Mouse (Mus musculus) heart, adult 2 months (tissue): ENCODE results near the gene Helq. TPM values are rescaled to one million over a fixed set of nuclear protein-coding genes. Genes with fewer than 3 reads are reported as not detected.

Experiments used
- DNase-seq, 2 experiments: peaks; one replicate each; pipeline ENCODE4 v3.0.0; 2021
- H3K27ac ChIP-seq: fragments of 200-600 bp; 2 replicates; pipeline ENCODE4 v1.8.1; 2022
- H3K27me3 ChIP-seq: fragments of 200-500 bp; 2 replicates; pipeline ENCODE4 v1.6.1; 2012; ENCODE audit warnings: mild to moderate bottlenecking, low read length, inconsistent platforms, mixed read lengths; ENCODE audit not compliant: control insufficient read depth, insufficient read depth
- H3K36me3 ChIP-seq: fragments of 200-500 bp; 2 replicates; pipeline ENCODE4 v1.6.1; 2012; ENCODE audit warnings: low read length, inconsistent platforms; ENCODE audit not compliant: control insufficient read depth, insufficient read depth
- H3K4me1 ChIP-seq: fragments of 200-500 bp; 2 replicates; pipeline ENCODE4 v1.6.1; 2011; ENCODE audit warnings: low read length; ENCODE audit not compliant: control insufficient read depth, insufficient read depth
- H3K4me3 ChIP-seq: fragments of 200-600 bp; 2 replicates; pipeline ENCODE4 v1.8.1; 2022
- H3K79me2 ChIP-seq: fragments of 200-500 bp; replicated peaks from 2 replicates; pipeline ENCODE4 v1.6.1; 2012; ENCODE audit warnings: mild to moderate bottlenecking, inconsistent platforms, low read length, moderate library complexity, mixed read lengths; ENCODE audit not compliant: control insufficient read depth, insufficient read depth
- H3K9ac ChIP-seq: fragments of 200-500 bp; 2 replicates; pipeline ENCODE4 v1.6.1; 2012; ENCODE audit warnings: low read depth, mild to moderate bottlenecking, control low read depth, inconsistent platforms, low read length, mixed read lengths
- CTCF ChIP-seq: fragments of 200-600 bp; IDR thresholded peaks from 2 replicates; pipeline ENCODE4 v1.8.1; 2022; ENCODE audit warnings: antibody characterized with exemption, mild to moderate bottlenecking, moderate library complexity
- EP300 ChIP-seq: fragments of 200-500 bp; IDR thresholded peaks from 2 replicates; pipeline ENCODE4 v1.6.1; 2011; ENCODE audit warnings: low read depth, low read length, control low read depth; ENCODE audit not compliant: insufficient read depth
- POLR2A ChIP-seq: fragments of 200-500 bp; IDR thresholded peaks from 2 replicates; pipeline ENCODE4 v1.6.1; 2011; ENCODE audit warnings: mild to moderate bottlenecking, low read depth, low read length, control low read depth; ENCODE audit not compliant: insufficient read depth
- WGBS: fragments of 180-500 bp; shearing (Covaris S2); methylation state at CpG from one replicate; pipeline ENCODE4 v1.1.7; 2018; 5-methylcytosine and 5-hydroxymethylcytosine counted together
- intact Hi-C: fragments of 180-260 bp; cut with DNase I; formaldehyde crosslinking; loops from one replicate; pipeline ENCODE4 v1.15.1; 2025
- polyA plus RNA-seq: library from polyadenylated mRNA; depleted of rRNA; stranded (reverse); fragments of >200 nt; gene quantifications from 2 replicates; pipeline ENCODE4 v1.2.3, GENCODE M21; 2012
- total RNA-seq, 2 experiments: library from RNA; stranded (reverse); gene quantifications; 2 replicates each; pipeline ENCODE4 v1.2.3; 2021

Helq gene
- total and polyA plus RNA-seq, 3 experiments, result 2.1 to 3.0 (median 2.9) TPM

- no peaks in the 10 kb centered on the region for H3K36me3 ChIP-seq
- no peak overlapping the region for H3K9ac ChIP-seq
- no peaks in the 10 kb centered on the region for H3K27me3 ChIP-seq
- no peaks in the 10 kb centered on the region for H3K4me1 ChIP-seq
- no peak overlapping the region for H3K27ac ChIP-seq
- no peak for TF ChIP-seq CTCF
- TF ChIP-seq EP300, result no peak
- TF ChIP-seq POLR2A, result no peak
- 90% methylated on average over 5 of the region's 5 CpGs for WGBS
- DNase-seq, result no peak
- no peak overlapping the region for H3K4me3 ChIP-seq
- no peaks in the 10 kb centered on the region for H3K79me2 ChIP-seq
- intact Hi-C loops, result no loop called here
Measured at GRCm38 (mm10) chr5:100758121-100758520, 40.3 kb downstream of the Helq start.

GRCm38 (mm10) chr5:100753407-100753806 lies 45.0 kb downstream of the Helq start:
- Histone ChIP-seq H3K9ac (no peak overlapping the region), H3K27ac (no peak overlapping the region), H3K36me3 (no peaks in the 10 kb centered on the region), H3K79me2 (no peaks in the 10 kb centered on the region), H3K4me3 (no peak overlapping the region), H3K27me3 (no peaks in the 10 kb centered on the region; the same call in 1 of the 2 replicates), H3K4me1 (no peaks in the 10 kb centered on the region)
- DNase-seq, result no peak
- no peak for TF ChIP-seq POLR2A
- no peak for TF ChIP-seq CTCF
- no peak for TF ChIP-seq EP300
- intact Hi-C loops, result no loop called here
- WGBS, result 79% methylated on average over 7 of the region's 7 CpGs

DNA sequence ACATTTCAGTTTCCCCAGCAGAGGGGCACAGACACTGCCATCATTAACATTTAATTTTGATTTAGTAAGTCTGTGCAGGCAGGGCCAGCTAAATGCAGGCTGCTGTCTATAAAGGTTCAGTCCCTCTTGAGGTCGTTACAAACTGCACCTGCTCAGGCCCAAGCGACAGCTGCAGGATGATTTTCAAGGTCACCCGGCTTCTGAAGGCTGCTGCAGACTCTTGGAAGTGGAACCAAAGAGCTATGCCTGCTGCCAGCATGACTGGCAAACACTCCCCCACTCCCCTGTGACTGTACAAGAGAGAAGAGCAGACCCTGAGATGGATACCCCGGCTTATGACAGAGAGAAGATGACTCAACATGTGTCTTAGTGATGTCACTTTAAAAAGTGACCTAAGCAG lies 46.7 kb downstream of the Helq start:
- no peak overlapping the region for H3K9ac ChIP-seq
- no peak for TF ChIP-seq POLR2A
- no peak for TF ChIP-seq CTCF
- TF ChIP-seq EP300, result no peak
- H3K36me3 ChIP-seq, result no peaks in the 10 kb centered on the region
- no peaks in the 10 kb centered on the region for H3K79me2 ChIP-seq
- no peaks in the 10 kb centered on the region; the same call in 1 of the 2 replicates for H3K27me3 ChIP-seq
- DNase-seq, result no peak
- 51% methylated on average over 4 of the region's 4 CpGs for WGBS
- no peak overlapping the region for H3K4me3 ChIP-seq
- H3K27ac ChIP-seq, result no peak overlapping the region
- no peaks in the 10 kb centered on the region for H3K4me1 ChIP-seq
- intact Hi-C loops, result no loop called here

DNA sequence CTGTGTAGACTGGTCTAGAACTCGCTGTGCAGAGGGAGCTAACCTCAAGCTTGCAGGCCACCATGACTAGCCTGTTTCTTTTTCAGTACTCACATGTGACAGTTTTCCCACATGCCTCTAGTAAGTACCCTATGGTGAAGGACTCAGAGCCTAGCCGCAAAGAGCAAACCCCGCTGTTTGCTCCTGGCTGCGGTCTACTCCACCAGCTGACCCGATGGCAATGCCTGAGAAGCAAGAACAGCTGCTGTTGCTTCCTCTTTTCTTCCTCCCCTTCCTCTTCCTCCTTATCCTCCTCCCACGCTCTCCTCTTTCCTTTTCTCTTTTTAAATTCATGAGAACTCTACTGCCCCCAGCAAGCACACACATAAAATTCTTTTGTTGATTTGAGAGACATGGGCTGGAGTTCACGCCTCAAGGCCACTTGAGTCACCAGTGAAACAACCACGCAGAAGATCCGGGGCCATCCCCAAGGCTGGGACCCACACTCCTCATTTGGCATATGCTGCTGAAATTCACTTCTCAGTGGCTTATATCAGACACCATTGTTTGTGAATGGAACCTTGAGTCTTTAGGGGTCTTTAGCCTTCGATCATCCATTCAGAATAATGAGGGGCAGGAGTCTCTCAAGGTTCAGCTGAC lies 47.7 kb downstream of the Helq start:
- peak in 1 of 2 experiments; percentile 12 for DNase-seq
- Histone ChIP-seq H3K9ac (no peak overlapping the region), H3K79me2 (no peaks in the 10 kb centered on the region), H3K4me1 (no peaks in the 10 kb centered on the region), H3K36me3 (no peaks in the 10 kb centered on the region), H3K27ac (no peak overlapping the region), H3K4me3 (no peak overlapping the region), H3K27me3 (no peaks in the 10 kb centered on the region; the same call in 1 of the 2 replicates)
- WGBS, result 72% methylated on average over 10 of the region's 10 CpGs
- TF ChIP-seq EP300 (no peak), POLR2A (no peak), CTCF (no peak)
- intact Hi-C loops, result no loop called here

DNA sequence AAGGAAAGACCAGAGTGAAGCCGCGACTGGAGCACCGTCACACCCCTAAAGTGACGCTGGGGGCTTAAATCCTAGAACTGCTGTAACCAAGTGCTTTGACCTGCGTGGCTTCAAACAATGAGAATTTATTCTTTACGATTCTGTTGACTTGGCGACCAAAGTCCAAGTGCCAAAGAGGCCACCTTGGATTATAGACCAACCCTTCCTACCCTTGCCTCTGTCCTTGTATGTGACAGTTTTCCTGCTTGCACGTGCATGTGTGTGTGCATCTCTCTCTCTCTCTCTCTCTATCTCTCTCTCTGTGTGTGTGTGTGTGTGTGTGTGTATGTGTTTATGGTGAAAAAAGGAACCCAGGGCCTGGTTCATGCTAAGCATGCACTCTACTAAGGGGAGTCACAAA lies 59.6 kb downstream of the Helq start:
- H3K9ac ChIP-seq, result no peak overlapping the region
- H3K27me3 ChIP-seq, result no peaks in the 10 kb centered on the region
- H3K36me3 ChIP-seq, result no peaks in the 10 kb centered on the region
- TF ChIP-seq CTCF (no peak), POLR2A (no peak), EP300 (no peak)
- intact Hi-C loops, result no loop called here
- H3K79me2 ChIP-seq, result no peaks in the 10 kb centered on the region
- no peak overlapping the region for H3K4me3 ChIP-seq
- DNase-seq, result no peak
- WGBS, result 87% methylated on average over 8 of the region's 8 CpGs
- H3K27ac ChIP-seq, result no peak overlapping the region
- H3K4me1 ChIP-seq, result no peaks in the 10 kb centered on the region

DNA sequence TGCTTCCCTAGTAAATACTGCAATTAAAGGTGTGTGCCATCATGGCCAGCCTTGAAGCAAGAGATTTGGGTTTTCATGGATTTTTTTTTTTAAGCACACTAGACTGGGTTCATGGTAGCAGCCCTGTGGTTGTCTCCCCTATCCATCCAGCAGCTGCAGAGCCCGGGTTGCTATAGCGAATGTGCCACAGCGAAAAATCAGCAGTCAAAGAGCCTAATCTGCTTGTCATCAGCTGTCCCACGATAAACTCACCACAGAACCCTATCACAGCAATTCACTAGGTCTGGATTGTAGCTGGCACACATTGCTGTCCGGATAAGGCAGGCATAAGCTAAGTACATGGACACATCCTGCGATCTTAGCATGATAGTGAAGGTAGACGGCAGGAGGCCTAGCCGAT lies 61.5 kb downstream of the Helq start:
- 64% methylated on average over 8 of the region's 8 CpGs for WGBS
- H3K27me3 ChIP-seq, result no peaks in the 10 kb centered on the region

More for the DNA sequence above, 61.5 kb downstream of the Helq start:
- Histone ChIP-seq H3K9ac (no peak overlapping the region), H3K4me1 (no peaks in the 10 kb centered on the region), H3K27ac (no peak overlapping the region), H3K79me2 (no peaks in the 10 kb centered on the region), H3K36me3 (no peaks in the 10 kb centered on the region), H3K4me3 (no peak overlapping the region)
- DNase-seq, result no peak
- intact Hi-C loops, result no loop called here
- no peak for TF ChIP-seq EP300
- TF ChIP-seq CTCF, result no peak
- TF ChIP-seq POLR2A, result no peak
